Mouse (Mus musculus) limb, embryonic 11.5 days (tissue): ENCODE data around the gene Rbp4. TPM values are rescaled to one million over a fixed set of nuclear protein-coding genes. Genes with fewer than 3 reads are reported as not detected.

Source experiments
- ATAC-seq: fragments of 200-750 bp; cut with Nextera tagmentation; 2 replicates; pipeline ENCODE4 v1.8.0; 2017; ENCODE audit warnings: low read depth; ENCODE audit not compliant: insufficient number of reproducible peaks, low FRiP score, low TSS enrichment
- DNase-seq: peaks from one replicate; pipeline ENCODE4 v3.0.0-alpha.2; 2015; ENCODE audit warnings: low spot score
- H3K27ac ChIP-seq: fragments of 300-500 bp; sonication (generic); replicated peaks from 2 replicates; pipeline ENCODE4 v1.5.1; 2014; ENCODE audit warnings: low read depth, mild to moderate bottlenecking, low read length
- H3K27me3 ChIP-seq: fragments of 300-500 bp; sonication (generic); 2 replicates; pipeline ENCODE4 v1.6.1; 2014; ENCODE audit warnings: mild to moderate bottlenecking, low read length, mixed read lengths; ENCODE audit not compliant: control insufficient read depth, insufficient read depth
- H3K36me3 ChIP-seq: fragments of 300-500 bp; sonication (generic); 2 replicates; pipeline ENCODE4 v1.6.1; 2014; ENCODE audit warnings: mild to moderate bottlenecking, low read length, moderate library complexity, mixed read lengths; ENCODE audit not compliant: control insufficient read depth, insufficient read depth
- H3K4me1 ChIP-seq: fragments of 300-500 bp; sonication (generic); 2 replicates; pipeline ENCODE4 v1.6.1; 2014; ENCODE audit warnings: low read length, mixed read lengths; ENCODE audit not compliant: control insufficient read depth, insufficient read depth
- H3K4me2 ChIP-seq: fragments of 300-500 bp; sonication (generic); 2 replicates; pipeline ENCODE4 v1.6.1; 2014; ENCODE audit warnings: low read depth, mild to moderate bottlenecking, moderate library complexity; ENCODE audit not compliant: severe bottlenecking
- H3K4me3 ChIP-seq: fragments of 300-500 bp; sonication (generic); 2 replicates; pipeline ENCODE4 v1.5.1; 2014; ENCODE audit warnings: low read depth, low read length
- H3K9ac ChIP-seq: fragments of 300-500 bp; sonication (generic); 2 replicates; pipeline ENCODE4 v1.6.1; 2014; ENCODE audit warnings: mild to moderate bottlenecking, low read length
- H3K9me3 ChIP-seq: fragments of 300-500 bp; sonication (generic); 2 replicates; pipeline ENCODE4 v1.6.1; 2016; ENCODE audit warnings: low read length; ENCODE audit not compliant: control insufficient read depth
- WGBS: fragments of 180-500 bp; shearing (Covaris S2); extraction: QIAGEN DNeasy Blood & Tissue Kit; methylation state at CpG from one replicate; pipeline ENCODE4 v1.1.7; 2014; 5-methylcytosine and 5-hydroxymethylcytosine counted together
- polyA plus RNA-seq: library from polyadenylated mRNA; unstranded; fragments of >200 nt; fragmentation: Nextera tagmentation; extraction: Ambion mirVana; gene quantifications from 2 replicates; pipeline ENCODE4 v1.2.1, GENCODE M21; 2014

Gene Rbp4
- polyA plus RNA-seq, 1 experiment from 2014 or later, result 6.1 TPM

DNA sequence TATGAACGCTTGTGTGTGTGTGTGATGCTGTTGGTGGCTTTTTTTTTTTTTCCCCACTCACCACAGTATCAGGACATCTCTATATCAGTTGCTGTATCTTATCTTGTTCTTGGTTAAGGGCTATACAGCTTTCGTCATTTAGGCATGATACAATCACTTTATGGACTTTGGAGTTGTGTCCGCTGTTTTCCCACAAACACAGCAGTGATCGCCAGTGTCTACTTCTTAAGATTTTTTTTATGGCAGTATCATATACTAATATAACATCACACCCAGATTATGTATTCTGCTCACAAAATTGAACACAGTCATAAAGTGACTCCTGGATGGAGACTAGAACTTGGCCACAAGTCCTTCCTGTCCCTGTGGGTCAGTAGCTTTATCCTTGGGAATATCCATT is 17.2 kb downstream of the Rbp4 start:
- ATAC-seq, result no peak
- H3K9me3 ChIP-seq, result no peaks in the 10 kb centered on the region
- WGBS, result 90% methylated on average over 4 of the region's 4 CpGs
- H3K27me3 ChIP-seq, result no peaks in the 10 kb centered on the region
- no peak overlapping the region for H3K27ac ChIP-seq
- H3K36me3 ChIP-seq, result no peaks in the 10 kb centered on the region
- no peaks in the 10 kb centered on the region for H3K4me1 ChIP-seq
- H3K4me3 ChIP-seq, result no peak overlapping the region
- H3K4me2 ChIP-seq, result no peak overlapping the region
- no peak for DNase-seq
- H3K9ac ChIP-seq, result no peak overlapping the region

GRCm38 (mm10) chr19:38096858-38097758 is 28.0 kb downstream of the Rbp4 start, which contains the start of gene Ffar4:
TSS of gene Ffar4 (plus strand) at chr19:38097071.
- Histone ChIP-seq H3K4me2 (peak within 1 kb of the TSS; percentile 44), H3K36me3 (no peaks in the 10 kb centered on the region), H3K9ac (no peak within 1 kb of the TSS), H3K9me3 (no peaks in the 10 kb centered on the region), H3K27me3 (peaks cover 35% of the 10 kb centered on the region), H3K27ac (no peak within 1 kb of the TSS), H3K4me3 (peak within 1 kb of the TSS; percentile 22), H3K4me1 (peaks cover 7% of the 10 kb centered on the region)
- DNase-seq, result peak; percentile 48
- ATAC-seq, result no peak; the same call in 1 of the 2 replicates
- WGBS, result 1% methylated on average over 75 of the region's 77 CpGs

DNA sequence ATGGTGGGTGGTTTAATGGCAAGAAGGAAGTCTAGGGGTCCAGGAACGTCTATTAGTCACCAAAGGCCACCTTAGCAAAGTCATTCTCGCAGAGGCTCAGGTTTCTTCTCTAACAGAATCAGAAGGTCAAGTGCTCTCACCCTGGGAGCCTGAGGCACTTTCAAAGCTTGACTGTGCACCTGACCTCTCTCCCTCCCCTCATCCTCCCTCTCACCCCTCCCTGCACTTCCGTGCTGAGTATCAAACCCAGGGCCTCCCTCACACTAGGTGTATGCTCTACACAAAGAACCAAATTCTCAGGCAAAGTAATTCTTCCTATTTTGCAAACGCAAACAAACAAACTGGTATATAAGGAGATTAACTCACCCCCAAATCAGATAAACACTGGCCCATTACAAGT is 28.9 kb downstream of the Rbp4 start:
- Histone ChIP-seq H3K4me2 (no peak overlapping the region), H3K27me3 (peaks cover 35% of the 10 kb centered on the region), H3K4me1 (peaks cover 7% of the 10 kb centered on the region), H3K36me3 (no peaks in the 10 kb centered on the region), H3K27ac (no peak overlapping the region), H3K9ac (no peak overlapping the region), H3K4me3 (no peak overlapping the region), H3K9me3 (no peaks in the 10 kb centered on the region)
- 3% methylated on average over 4 of the region's 4 CpGs for WGBS
- DNase-seq, result no peak
- ATAC-seq, result no peak

GRCm38 (mm10) chr19:38091512-38091985 is 33.5 kb downstream of the Rbp4 start:
- no peak for ATAC-seq
- 48% methylated on average over 4 of the region's 4 CpGs for WGBS

DNA sequence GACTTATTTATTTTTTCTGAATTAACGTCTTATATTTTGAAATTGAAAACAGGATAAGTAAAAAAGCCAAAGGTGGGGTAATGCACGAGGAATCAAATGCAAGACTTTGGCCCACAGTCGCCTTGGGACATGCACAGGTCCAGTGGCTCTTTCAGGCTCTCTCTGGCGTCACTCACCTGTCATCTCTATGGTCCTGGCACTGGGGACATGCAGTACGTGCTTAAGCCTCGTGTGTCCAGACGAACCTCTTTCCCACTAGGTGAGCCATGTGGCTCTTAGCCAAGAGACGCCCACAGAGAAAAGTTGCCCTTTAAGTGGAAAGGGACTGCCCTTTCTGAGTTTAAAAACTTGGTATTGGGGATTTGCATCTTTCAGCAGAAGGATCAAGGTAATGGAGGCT is 35.7 kb downstream of the Rbp4 start:
- Histone ChIP-seq H3K4me2 (no peak overlapping the region), H3K27ac (no peak overlapping the region), H3K27me3 (no peaks in the 10 kb centered on the region), H3K4me1 (no peaks in the 10 kb centered on the region), H3K9me3 (no peaks in the 10 kb centered on the region), H3K36me3 (no peaks in the 10 kb centered on the region), H3K9ac (no peak overlapping the region), H3K4me3 (no peak overlapping the region)
- ATAC-seq (no peak), DNase-seq (no peak)
- WGBS, result 82% methylated on average over 8 of the region's 8 CpGs

More at GRCm38 (mm10) chr19:38091512-38091985, 33.5 kb downstream of the Rbp4 start:
- H3K4me3 ChIP-seq, result no peak overlapping the region
- no peak overlapping the region for H3K27ac ChIP-seq
- no peak for DNase-seq
- peaks cover 10% of the 10 kb centered on the region for H3K27me3 ChIP-seq
- no peak overlapping the region for H3K9ac ChIP-seq
- H3K36me3 ChIP-seq, result no peaks in the 10 kb centered on the region
- no peaks in the 10 kb centered on the region for H3K9me3 ChIP-seq
- H3K4me1 ChIP-seq, result no peaks in the 10 kb centered on the region
- no peak overlapping the region for H3K4me2 ChIP-seq

- Histone ChIP-seq H3K27ac (no peak overlapping the region), H3K9me3 (no peaks in the 10 kb centered on the region), H3K36me3 (no peaks in the 10 kb centered on the region), H3K4me2 (no peak overlapping the region), H3K9ac (no peak overlapping the region), H3K4me1 (no peaks in the 10 kb centered on the region), H3K27me3 (no peaks in the 10 kb centered on the region), H3K4me3 (no peak overlapping the region)
- ATAC-seq (no peak), DNase-seq (no peak)
- 65% methylated on average over 11 of the region's 11 CpGs for WGBS
Observed at GRCm38 (mm10) chr19:38086948-38087551, 38.0 kb downstream of the Rbp4 start.

GRCm38 (mm10) chr19:38085841-38086240 is 39.2 kb downstream of the Rbp4 start:
- Histone ChIP-seq H3K9ac (no peak overlapping the region), H3K9me3 (no peaks in the 10 kb centered on the region), H3K4me1 (no peaks in the 10 kb centered on the region), H3K36me3 (no peaks in the 10 kb centered on the region), H3K27ac (no peak overlapping the region), H3K4me2 (no peak overlapping the region), H3K27me3 (no peaks in the 10 kb centered on the region), H3K4me3 (no peak overlapping the region)
- no peak for DNase-seq
- WGBS, result 88% methylated on average over 4 of the region's 4 CpGs
- no peak for ATAC-seq

DNA sequence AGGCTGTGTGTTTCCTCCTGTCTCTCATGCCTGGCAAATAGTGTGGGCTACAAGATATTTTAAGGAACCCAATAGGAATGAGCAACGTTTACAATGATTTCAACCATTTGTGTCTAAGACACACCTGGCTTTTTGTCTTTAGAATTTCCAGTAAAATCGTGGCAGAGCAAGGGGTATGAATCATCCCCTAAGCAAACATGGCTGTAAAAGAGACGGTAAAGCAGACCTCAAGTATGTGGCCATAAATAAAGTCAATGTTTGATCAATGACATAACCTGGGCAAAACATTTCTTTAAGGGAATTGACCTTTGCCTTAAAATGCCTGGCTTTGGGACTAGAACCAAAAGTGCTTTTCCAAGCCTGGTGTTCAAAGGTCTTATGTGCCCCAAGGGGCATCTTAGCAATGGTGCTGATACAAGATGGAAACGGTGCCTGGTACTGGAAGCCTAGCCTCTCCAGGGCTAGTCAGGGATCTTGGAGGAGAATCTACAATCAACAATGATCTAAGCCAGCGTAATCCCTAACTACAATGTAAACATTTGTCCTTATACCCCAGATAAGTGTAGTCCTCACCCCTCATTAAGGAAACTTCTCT is 42.1 kb downstream of the Rbp4 start:
- Histone ChIP-seq H3K4me3 (no peak overlapping the region), H3K27me3 (no peaks in the 10 kb centered on the region), H3K36me3 (no peaks in the 10 kb centered on the region), H3K9me3 (no peaks in the 10 kb centered on the region), H3K9ac (no peak overlapping the region), H3K4me2 (no peak overlapping the region), H3K4me1 (no peaks in the 10 kb centered on the region), H3K27ac (no peak overlapping the region)
- ATAC-seq (no peak), DNase-seq (no peak)
- WGBS, result 71% methylated on average over 5 of the region's 5 CpGs
